Comparison of ENCODE assay signal across 29 mouse cellular contexts in the genomic region with DNA sequence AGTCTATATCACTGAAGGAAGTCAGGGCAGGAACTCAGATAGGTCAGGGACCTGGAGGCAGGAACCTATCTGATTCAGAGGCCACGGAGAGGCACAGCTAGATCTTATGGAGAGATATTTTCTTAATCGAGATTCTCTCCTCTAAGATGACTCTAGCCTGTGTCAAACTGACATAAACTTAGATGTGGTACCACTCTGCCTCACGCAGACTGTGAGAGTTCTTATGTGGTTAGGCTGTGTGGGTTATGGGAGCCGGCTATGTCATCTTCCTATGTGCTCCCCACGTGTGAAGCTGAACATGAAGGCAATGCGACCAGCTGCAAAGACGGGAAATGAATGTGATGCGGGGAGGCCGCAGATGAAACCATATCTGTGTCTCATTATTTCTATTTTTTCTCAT. TPM values are rescaled to one million over a fixed set of nuclear protein-coding genes. Genes with fewer than 3 reads are reported as not detected.
DNase-seq lines count a peak whose midpoint lies in the region; ATAC-seq and TF ChIP-seq lines count a peak whose summit lies in the region.
"Had no signal": no experiment of that assay in that cellular context is flagged by ENCODE, and none has a peak within 500 bp of the region (broad histone marks: within the 10 kb centered on the region; RNA-seq: fewer than 3 reads in every experiment).

No protein-coding gene starts in this region.

- H3K4me3 ChIP-seq in thymus, adult 2 months (ENCODE audit: control insufficient read depth, insufficient read depth, low read length): no peak overlapping the region
- H3K4me3 ChIP-seq in heart, embryonic 10.5 days: no peak overlapping the region
- H3K4me3 ChIP-seq: embryonic facial prominence, embryonic 15.5 days; erythroblast, embryonic 14.5 days; forebrain, embryonic 10.5 days; forebrain, embryonic 15.5 days; heart, adult 2 months; heart, embryonic 12.5 days; hindbrain, embryonic 10.5 days had no signal

- H3K4me1 ChIP-seq in thymus, adult 2 months (replicated peaks; ENCODE audit: control insufficient read depth, insufficient read depth, low read length): peaks cover 3% of the 10 kb centered on the region
- peaks cover 4% of the 10 kb centered on the region; the same call in 1 of the 2 replicates for H3K4me1 ChIP-seq in heart, embryonic 10.5 days
- H3K4me1 ChIP-seq: forebrain, embryonic 15.5 days; heart, embryonic 12.5 days had no signal

- peak; percentile 22 for DNase-seq in thymus, adult 2 months
- DNase-seq in thymus, postnatal 10 days (ENCODE audit: low spot score in 2 of 2): no peak
- DNase-seq in thymus, postnatal 14 days: peak; percentile 39
- DNase-seq in heart, embryonic 10.5 days (ENCODE audit: low spot score): no peak
- DNase-seq in adrenal gland, postnatal 25 days: no peak
- no peak for DNase-seq in spleen, postnatal 36 days (ENCODE audit: low spot score in 2 of 2)
- DNase-seq: adrenal gland, adult 2 months; cerebellum, adult 11 months; cerebellum, adult 8-10 months; cerebellum, postnatal 14 days; embryo, embryonic 11 days; gastrocnemius, postnatal 14 days; heart, adult 2 months had no signal

- 8% methylated on average over 9 of the region's 9 CpGs for WGBS in thymus, adult 2 months
- 87% methylated on average over 9 of the region's 9 CpGs for WGBS in heart, embryonic 10.5 days

- H3K9me3 ChIP-seq in heart, embryonic 10.5 days: no peaks in the 10 kb centered on the region
- H3K9me3 ChIP-seq: embryonic facial prominence, embryonic 15.5 days; forebrain, embryonic 10.5 days; forebrain, embryonic 15.5 days; heart, embryonic 12.5 days; hindbrain, embryonic 10.5 days had no signal

- H3K36me3 ChIP-seq in thymus, adult 2 months (ENCODE audit: control insufficient read depth, insufficient read depth, low read length): no peaks in the 10 kb centered on the region
- no peaks in the 10 kb centered on the region for H3K36me3 ChIP-seq in heart, embryonic 10.5 days
- H3K36me3 ChIP-seq: embryonic facial prominence, embryonic 15.5 days; forebrain, embryonic 10.5 days; forebrain, embryonic 15.5 days; heart, embryonic 12.5 days; hindbrain, embryonic 10.5 days had no signal

- TF ChIP-seq POLR2A in thymus, adult 2 months (IDR thresholded peaks at IDR 0.05; ENCODE audit: control insufficient read depth, extremely low read depth, insufficient read depth, low read length, poor library complexity): no peak

- no peak for TF ChIP-seq CTCF in thymus, adult 2 months (IDR thresholded peaks at IDR 0.05; ENCODE audit: borderline replicate concordance, control insufficient read depth, extremely low read depth, insufficient read depth, low read length, poor library complexity)

- H3K27ac ChIP-seq in thymus, adult 2 months (ENCODE audit: control insufficient read depth, insufficient read depth, low read length): no peak overlapping the region
- H3K27ac ChIP-seq in heart, embryonic 10.5 days: no peak overlapping the region
- H3K27ac ChIP-seq: embryonic facial prominence, embryonic 15.5 days; forebrain, embryonic 10.5 days; forebrain, embryonic 15.5 days; heart, adult 2 months; hindbrain, embryonic 10.5 days; hindbrain, embryonic 14.5 days had no signal

- ATAC-seq in megakaryocyte, adult 5-6 weeks (ENCODE audit: poor library complexity, severe bottlenecking): peak; percentile 41
- ATAC-seq: forebrain, embryonic 15.5 days; Patski had no signal

- H3K27me3 ChIP-seq in thymus, adult 2 months (ENCODE audit: control insufficient read depth, insufficient read depth, low read length): no peaks in the 10 kb centered on the region
- no peaks in the 10 kb centered on the region for H3K27me3 ChIP-seq in heart, embryonic 10.5 days (ENCODE audit: insufficient read depth, poor library complexity, severe bottlenecking)
- H3K27me3 ChIP-seq: CH12.LX; embryonic facial prominence, embryonic 15.5 days; forebrain, embryonic 15.5 days; heart, embryonic 12.5 days; Patski had no signal

RNA-seq across cellular contexts. Expression of a gene that starts 16.7 kb away (rescaled TPM):
- 62.1 and 86.4 TPM in 2 replicates for polyA plus RNA-seq in thymus, adult 2 months (2012; rRNA removed)
- 246 and 261 TPM in 2 replicates for total RNA-seq in megakaryocyte, adult 5-6 weeks (2015)
- 75.7 and 78.5 TPM in 2 replicates for total RNA-seq in megakaryocyte, adult 5-6 weeks (2017)
- 127 and 180 TPM in 2 replicates for polyA plus RNA-seq in heart, embryonic 10.5 days (2016; fragmentation: Nextera tagmentation; extraction: Ambion mirVana)
- 64.5 and 71.5 TPM in 2 replicates for total RNA-seq in adrenal gland, postnatal 25 days (2021)
- polyA plus RNA-seq: erythroblast, embryonic 14.5 days had no signal

RNA-seq across cellular contexts. Expression of a gene that starts 16.8 kb away (rescaled TPM):
- polyA plus RNA-seq in thymus, adult 2 months (2012; rRNA removed): 0.86 and 0.94 TPM in 2 replicates
- total RNA-seq in megakaryocyte, adult 5-6 weeks (2015): 1.3 and 1.6 TPM in 2 replicates
- total RNA-seq in megakaryocyte, adult 5-6 weeks (2017): 0.81 and 0.92 TPM in 2 replicates
- polyA plus RNA-seq in heart, embryonic 10.5 days (2016; fragmentation: Nextera tagmentation; extraction: Ambion mirVana): 0.16 and 0.35 TPM in 2 replicates
- total RNA-seq in adrenal gland, postnatal 25 days (2021): 1.0 and 1.2 TPM in 2 replicates
- total RNA-seq: common myeloid progenitor, adult 5-6 weeks had no signal
- polyA plus RNA-seq: erythroblast, embryonic 14.5 days had no signal

RNA-seq across cellular contexts. Expression of a gene that starts 22.7 kb away (rescaled TPM):
- 0.11 and 0.13 TPM in 2 replicates for polyA plus RNA-seq in thymus, adult 2 months (2012; rRNA removed)
- 3.9 and 4.0 TPM in 2 replicates for total RNA-seq in megakaryocyte, adult 5-6 weeks (2015)
- total RNA-seq in megakaryocyte, adult 5-6 weeks (2017): 7.5 and 7.8 TPM in 2 replicates
- 0.06 TPM in 1 of 2 replicates, not detected in the other for polyA plus RNA-seq in heart, embryonic 10.5 days (2016; fragmentation: Nextera tagmentation; extraction: Ambion mirVana)
- not detected in 2 replicates for total RNA-seq in adrenal gland, postnatal 25 days (2021)
- total RNA-seq: adrenal gland, adult 2 months; CH12.LX; gastrocnemius, adult 18-20 months; gastrocnemius, postnatal 14 days; heart, postnatal 25 days had no signal
- polyA plus RNA-seq: brain, embryonic 14.5 days; embryonic facial prominence, embryonic 11.5 days; embryonic facial prominence, embryonic 15.5 days; erythroblast, embryonic 14.5 days; forebrain, embryonic 10.5 days; forebrain, embryonic 15.5 days; heart, embryonic 12.5 days; heart, embryonic 16.5 days; hindbrain, embryonic 10.5 days; Patski had no signal

Comparison
In these comparisons a context has a peak if more than half of its experiments do, and no peak if none do; other contexts are left out.
1. DNase-seq: peak in thymus, adult 2 months (single experiment) and thymus, postnatal 14 days (single experiment); none in thymus, postnatal 10 days (0 of 2), heart, embryonic 10.5 days (single experiment), adrenal gland, postnatal 25 days (single experiment) and spleen, postnatal 36 days (0 of 2).